Mouse (Mus musculus): ENCODE measurements around the gene Sccpdh.

Gene Sccpdh

DNA sequence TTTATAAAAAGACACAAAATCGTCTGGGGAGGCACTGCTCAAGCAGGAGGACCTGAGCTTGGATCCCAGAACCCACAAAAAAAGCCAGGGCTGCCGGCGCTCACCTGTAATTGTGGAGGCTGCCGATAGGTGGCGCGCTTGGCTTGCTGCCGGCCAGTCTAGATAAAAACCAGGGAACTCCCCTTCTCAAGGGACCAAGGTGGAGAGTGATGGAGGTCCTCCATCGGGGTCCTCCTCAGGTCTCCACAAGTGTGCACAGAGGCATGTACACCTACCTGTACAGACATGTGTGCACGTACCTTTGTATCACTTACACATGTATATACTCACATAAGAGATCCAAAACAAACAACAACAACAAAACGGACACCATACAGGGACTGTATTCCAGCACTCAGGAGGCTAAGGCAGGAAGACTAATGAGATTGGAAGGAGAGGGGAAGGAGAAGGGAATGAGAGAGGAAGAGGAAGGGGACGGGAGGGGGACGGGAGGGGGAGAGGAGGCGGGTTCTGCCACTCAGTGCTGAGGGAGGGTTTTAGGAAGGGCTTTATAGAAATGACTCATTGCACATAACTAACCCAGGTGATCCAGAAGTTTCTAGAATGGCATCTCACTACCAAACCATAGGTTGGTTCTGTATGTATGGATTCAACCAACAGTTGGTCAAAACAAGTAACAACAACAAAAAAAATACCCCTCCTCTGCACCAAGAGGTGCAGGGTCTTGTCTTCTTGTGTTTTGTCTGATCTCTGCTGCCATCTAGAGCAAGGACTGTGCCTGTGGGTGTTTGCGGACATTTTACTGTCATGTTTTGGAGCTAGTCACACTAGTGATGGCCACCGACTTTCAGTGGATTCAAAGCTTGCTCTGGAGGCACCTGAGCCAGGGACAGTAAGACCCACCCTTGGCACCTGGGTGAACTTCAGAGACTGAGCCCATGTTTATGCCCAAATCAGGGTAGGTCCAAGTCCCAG lies 66.8 kb downstream of the Sccpdh start:
- in situ Hi-C loops (cut with MboI, MseI): no loop called here

DNA sequence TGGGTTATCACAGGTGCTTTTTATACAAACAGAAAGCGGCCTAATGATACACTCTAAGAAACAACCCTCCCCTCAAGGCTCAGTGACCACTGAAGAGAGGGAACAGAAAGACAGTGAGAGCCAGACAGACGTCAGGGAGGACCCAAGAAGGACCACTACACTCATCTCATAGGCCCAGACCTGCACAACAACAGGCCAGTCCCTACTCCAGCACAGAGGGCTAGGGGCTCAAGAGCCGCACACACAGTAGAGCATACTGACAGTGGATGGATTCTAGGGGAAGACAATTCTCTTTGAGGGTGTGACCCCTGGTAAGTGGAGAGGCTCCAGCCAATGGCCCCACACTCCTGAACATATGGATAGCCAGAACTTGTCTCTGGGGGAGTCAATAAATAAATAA lies 68.5 kb downstream of the Sccpdh start:
- in situ Hi-C loops (cut with MboI, MseI): no loop called here

All from regulatory T cell (primary cell).